Mouse (Mus musculus) spleen, adult 2 months (tissue): ENCODE results near the gene Maco1.

Experiments used
- CTCF ChIP-seq: fragments of 200-500 bp; IDR thresholded peaks from 2 replicates; pipeline ENCODE4 v1.5.1; 2011; ENCODE audit warnings: mild to moderate bottlenecking, inconsistent platforms; ENCODE audit not compliant: insufficient read depth, insufficient read length, insufficient replicate concordance; ENCODE audit errors: extremely low read depth
- POLR2A ChIP-seq: fragments of 200-500 bp; IDR thresholded peaks from 2 replicates; pipeline ENCODE4 v1.6.1; 2011; ENCODE audit warnings: low read depth, low read length, inconsistent platforms

DNA sequence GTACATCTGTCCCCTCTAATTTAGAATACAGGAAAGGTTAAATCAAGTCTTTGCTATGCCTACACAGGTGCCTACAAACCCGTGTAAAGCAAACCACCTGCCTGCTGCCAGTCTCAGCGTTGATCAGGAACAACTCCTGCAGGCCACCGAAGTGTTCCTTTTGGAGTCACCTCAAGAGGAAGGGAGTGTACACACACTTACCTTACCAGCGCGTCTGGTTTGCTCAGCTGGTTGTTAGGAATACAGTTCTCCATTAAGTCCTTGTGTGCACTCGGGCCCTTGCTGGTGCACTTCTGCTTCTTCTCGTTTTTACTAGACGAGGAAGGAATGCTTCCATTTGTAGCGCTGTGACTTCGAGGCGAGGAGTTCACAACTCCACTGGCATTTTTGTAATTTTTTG lies 25.3 kb downstream of the Maco1 start:
- TF ChIP-seq POLR2A (no peak), CTCF (no peak)
